ENCODE assay signal across 10 mouse cellular contexts in genomic region chrX:129884465-129884864, GRCm38 (mm10).
A peak's percentile ranks its signal among the peaks of the same experiment; 100 is the strongest.
DNase-seq lines count a peak whose midpoint lies in the region; ATAC-seq lines count a peak whose summit lies in the region.
"Had no signal": no experiment of that assay in that cellular context is flagged by ENCODE, and none has a peak within 500 bp of the region (broad histone marks: within the 10 kb centered on the region; RNA-seq: fewer than 3 reads in every experiment).

No protein-coding gene starts in this region.

- H3K9me3 ChIP-seq in intestine, embryonic 16.5 days (ENCODE audit: control insufficient read depth, low read length) = no peaks in the 10 kb centered on the region
- H3K9me3 ChIP-seq: embryonic facial prominence, embryonic 13.5 days; limb, embryonic 13.5 days had no signal

- H3K9ac ChIP-seq in intestine, embryonic 16.5 days (ENCODE audit: low read depth, low read length) = no peak overlapping the region
- H3K9ac ChIP-seq: embryonic facial prominence, embryonic 13.5 days; limb, embryonic 13.5 days had no signal

- H3K4me1 ChIP-seq in intestine, embryonic 16.5 days (ENCODE audit: control insufficient read depth, insufficient read depth, low read length) = no peaks in the 10 kb centered on the region
- H3K4me1 ChIP-seq: embryonic facial prominence, embryonic 13.5 days; limb, embryonic 13.5 days had no signal

- peak; percentile 15 for DNase-seq in kidney, adult 11 months
- DNase-seq in kidney, adult 18-20 months = no peak
- peak; percentile 71 for DNase-seq in 416B (ENCODE audit: low read depth)
- DNase-seq in ES-CJ7 (ENCODE audit: low read depth, low spot score) = peak; percentile 38
- peak; percentile 13 for DNase-seq in cerebellum, adult 8-10 months
- DNase-seq in kidney, postnatal 10 days = peak; percentile 49
- peak; percentile 8 for DNase-seq in retina, adult 2 months (ENCODE audit: low read depth, low spot score)

- no peak for ATAC-seq in intestine, embryonic 16.5 days

- no peak overlapping the region for H3K4me2 ChIP-seq in intestine, embryonic 16.5 days (ENCODE audit: low read depth, low read length)
- H3K4me2 ChIP-seq: embryonic facial prominence, embryonic 13.5 days; limb, embryonic 13.5 days had no signal

- WGBS in intestine, embryonic 16.5 days = 17% methylated on average over 3 of the region's 3 CpGs

- no peak overlapping the region for H3K27ac ChIP-seq in intestine, embryonic 16.5 days (ENCODE audit: low read length)
- H3K27ac ChIP-seq: embryonic facial prominence, embryonic 13.5 days; limb, embryonic 13.5 days had no signal

- no peaks in the 10 kb centered on the region for H3K36me3 ChIP-seq in intestine, embryonic 16.5 days (ENCODE audit: control insufficient read depth, insufficient read depth, low read length)
- H3K36me3 ChIP-seq: embryonic facial prominence, embryonic 13.5 days; limb, embryonic 13.5 days had no signal

- H3K27me3 ChIP-seq in intestine, embryonic 16.5 days (replicated peaks; ENCODE audit: control insufficient read depth, insufficient read depth, low read length) = no peaks in the 10 kb centered on the region
- H3K27me3 ChIP-seq: embryonic facial prominence, embryonic 13.5 days; limb, embryonic 13.5 days had no signal

- H3K4me3 ChIP-seq in intestine, embryonic 16.5 days (ENCODE audit: low read length) = no peak overlapping the region
- H3K4me3 ChIP-seq: embryonic facial prominence, embryonic 13.5 days; limb, embryonic 13.5 days had no signal
